Mouse (Mus musculus) MEL (cell line): ENCODE measurements around the gene Gtpbp4.

Source experiments
- BHLHE40 ChIP-seq: IDR thresholded peaks from 2 replicates; pipeline ENCODE4 v1.6.1; 2012; ENCODE audit warnings: low read depth, mild to moderate bottlenecking, inconsistent platforms, low read length, improper control_type of control experiment, borderline replicate concordance
- CTCF ChIP-seq, 3 experiments: IDR thresholded peaks in 2 of 3; conservative IDR thresholded peaks in 1 of 3; 2 replicates each; pipeline ENCODE4 v1.5.1; 2011 to 2012; ENCODE audit warnings: low read length in 3 of 3, low read depth in 2 of 3, mild to moderate bottlenecking in 2 of 3, improper control_type of control experiment in 1 of 3, inconsistent platforms in 1 of 3, mixed read lengths in 1 of 3, moderate library complexity in 1 of 3; ENCODE audit not compliant: control insufficient read depth in 1 of 3, insufficient read depth in 1 of 3, poor library complexity in 1 of 3, severe bottlenecking in 1 of 3
- ELF1 ChIP-seq: IDR thresholded peaks from 2 replicates; pipeline ENCODE4 v1.6.1; 2014; ENCODE audit warnings: low read depth, mild to moderate bottlenecking, inconsistent platforms, low read length, improper control_type of control experiment, moderate library complexity
- ETS1 ChIP-seq: IDR thresholded peaks from 2 replicates; pipeline ENCODE4 v1.6.1; 2012; ENCODE audit warnings: low read depth, mild to moderate bottlenecking, inconsistent platforms, low read length, improper control_type of control experiment, moderate library complexity
- HCFC1 ChIP-seq: IDR thresholded peaks from 2 replicates; pipeline ENCODE4 v1.6.1; 2012; ENCODE audit warnings: low read depth, mild to moderate bottlenecking, inconsistent platforms, low read length, improper control_type of control experiment, moderate library complexity
- MXI1 ChIP-seq: IDR thresholded peaks from 2 replicates; pipeline ENCODE4 v1.6.1; 2011; ENCODE audit warnings: mild to moderate bottlenecking, low read depth, low read length, improper control_type of control experiment
- POLR2A ChIP-seq, 2 experiments: IDR thresholded peaks; 2 replicates each; pipeline ENCODE4 v1.6.1; 2011 to 2012; ENCODE audit warnings: low read length in 2 of 2, mild to moderate bottlenecking in 2 of 2, control low read depth in 1 of 2, improper control_type of control experiment in 1 of 2, low read depth in 1 of 2, moderate library complexity in 1 of 2; ENCODE audit not compliant: control insufficient read depth in 1 of 2, insufficient read depth in 1 of 2, poor library complexity in 1 of 2
- ZC3H11A ChIP-seq: IDR thresholded peaks from 2 replicates; pipeline ENCODE4 v1.6.1; 2012; ENCODE audit warnings: low read depth, mild to moderate bottlenecking, inconsistent platforms, low read length, improper control_type of control experiment

- TF ChIP-seq ETS1: no peak
- TF ChIP-seq BHLHE40: no peak
- TF ChIP-seq MXI1: peak; percentile 88
- peak in 1 of 2 experiments; percentile 35; a peak in 2 of 4 replicates for TF ChIP-seq POLR2A (IDR thresholded peaks at IDR 0.05; ENCODE audit: control insufficient read depth in 1 of 2, insufficient read depth in 1 of 2, low read depth in 1 of 2, low read length in 2 of 2, poor library complexity in 1 of 2)
- TF ChIP-seq HCFC1: no peak
- TF ChIP-seq ZC3H11A: no peak
- TF ChIP-seq ELF1: no peak
- TF ChIP-seq CTCF (IDR thresholded peaks at IDR 0.05 in 2 of 3, conservative IDR thresholded peaks at IDR 0.05 in 1 of 3; ENCODE audit: control insufficient read depth in 1 of 3, insufficient read depth in 1 of 3, low read depth in 2 of 3, low read length in 3 of 3, poor library complexity in 1 of 3, severe bottlenecking in 1 of 3): no peak
These were observed 509 bp downstream of the Gtpbp4 start for GRCm38 (mm10) chr13:8995159-8995989.
